Mouse (Mus musculus): ENCODE results near the gene Gpank1.
A peak's percentile ranks its signal among the peaks of the same experiment; 100 is the strongest.

Gene Gpank1

DNA sequence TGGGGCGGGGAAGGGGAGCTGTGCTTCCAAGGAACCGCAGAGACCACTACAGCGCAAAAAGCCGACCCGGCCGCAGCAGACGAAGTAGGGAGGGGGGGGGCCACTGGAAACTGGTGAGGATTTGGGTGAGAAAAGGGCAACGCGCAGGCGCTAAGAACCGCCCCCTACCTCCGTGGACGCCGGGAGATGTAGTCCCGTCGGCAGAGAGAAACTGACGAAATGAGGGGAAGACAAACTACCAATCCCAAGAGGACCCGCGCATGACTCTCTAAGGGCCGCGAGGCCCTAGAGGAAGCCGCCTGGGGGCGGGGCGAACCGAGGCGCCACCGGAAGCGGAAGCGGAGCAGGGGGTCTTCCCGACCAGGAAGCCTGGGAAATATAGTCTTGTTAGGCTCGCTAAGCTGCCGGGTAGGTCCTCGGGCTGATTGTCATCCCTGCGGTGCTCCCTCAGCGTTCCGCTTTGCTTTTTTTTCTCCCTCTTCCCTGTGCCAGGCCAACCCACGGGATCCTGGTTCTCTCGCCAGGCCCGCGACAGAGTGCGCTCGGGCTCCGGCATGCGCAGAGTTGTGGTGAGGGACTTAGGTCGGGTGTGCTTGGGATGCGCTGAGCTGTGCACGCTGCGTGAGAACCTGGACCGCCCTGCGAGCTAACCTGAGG, at the start of gene Gpank1:
Gene Gpank1, plus strand, starts transcription at position 313 of the 657 bp plus-strand sequence.
- DNase-seq (ENCODE audit: low spot score), result peak; percentile 100

DNA sequence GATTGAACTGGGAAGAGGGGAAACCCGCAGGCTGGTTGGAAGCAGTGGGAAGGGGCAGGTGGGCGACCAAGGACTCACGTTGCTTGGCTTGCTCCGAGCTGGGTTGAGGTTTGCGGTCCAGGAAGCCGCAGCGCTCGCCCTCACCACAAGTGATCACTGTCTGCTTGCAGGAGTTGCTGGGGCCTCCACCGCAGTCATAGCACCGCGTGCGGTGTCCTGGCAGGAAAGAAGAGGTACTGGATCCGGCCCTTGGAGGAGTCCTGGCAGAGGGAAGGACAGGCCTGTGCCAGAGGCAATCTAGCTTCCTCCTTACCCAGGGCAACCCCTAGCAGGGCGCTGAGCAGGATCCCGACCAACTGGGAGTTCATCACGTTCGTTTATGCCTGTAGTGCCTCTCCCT, 47.2 kb upstream of the Gpank1 start:
- no peak for DNase-seq (ENCODE audit: low spot score)

DNA sequence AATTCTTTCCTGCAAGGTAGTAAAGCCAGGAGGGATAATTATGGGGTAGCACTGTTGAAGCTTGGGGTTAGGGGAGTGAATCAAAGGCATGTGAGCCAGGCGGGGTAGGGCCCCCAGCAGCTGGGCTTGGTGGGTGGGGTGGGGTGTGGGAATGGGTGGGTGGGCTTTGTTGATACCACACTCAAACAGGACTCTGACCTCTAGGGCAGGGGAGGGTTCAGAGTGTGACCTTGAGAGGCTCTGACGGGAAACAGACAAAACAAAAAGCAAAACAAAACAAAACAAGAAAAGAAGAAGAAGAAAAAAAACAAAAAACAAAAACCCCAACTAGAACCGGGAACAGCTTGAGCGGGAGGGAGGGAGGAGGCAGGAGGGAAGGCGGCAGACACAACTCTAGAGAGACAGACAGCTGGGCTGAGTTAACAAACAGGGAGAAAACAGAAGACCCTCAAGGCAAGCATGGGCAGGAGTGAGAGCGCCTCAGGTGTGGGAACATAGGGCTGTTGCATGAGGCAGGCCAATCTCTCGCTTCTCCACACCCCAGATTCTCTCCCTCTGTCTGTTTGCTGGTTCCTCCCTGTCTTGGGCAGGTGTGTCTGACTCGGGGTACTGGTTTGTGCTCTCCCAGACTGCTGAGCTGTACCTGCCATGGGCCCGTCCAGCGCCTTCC, 44.6 kb upstream of the Gpank1 start, which contains the start of gene Ly6g6e:
Gene Ly6g6e, plus strand, starts transcription at position 396 of the 670 bp plus-strand sequence.
- no peak for DNase-seq (ENCODE audit: low spot score)

DNA sequence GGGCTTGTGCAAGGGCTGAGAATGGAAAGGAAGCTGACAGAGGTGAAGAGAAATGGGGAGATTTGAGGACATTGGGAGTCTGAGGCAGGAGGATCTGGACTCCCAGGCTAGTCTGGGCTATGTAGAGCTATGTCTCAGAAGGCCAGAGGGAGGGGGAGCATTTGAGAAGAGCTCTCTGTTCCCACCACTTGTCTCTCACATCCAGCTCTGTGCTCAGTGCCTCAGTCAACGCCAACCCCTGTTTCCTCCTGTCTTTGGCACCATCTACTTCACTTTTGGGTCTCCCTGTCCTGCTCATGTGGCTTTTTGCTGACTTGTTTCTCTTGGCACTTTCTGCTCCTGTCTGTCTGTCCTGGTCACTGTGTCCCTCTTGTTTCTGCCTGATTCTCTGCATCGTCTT, 44.0 kb upstream of the Gpank1 start:
- no peak for DNase-seq (ENCODE audit: low spot score)

DNA sequence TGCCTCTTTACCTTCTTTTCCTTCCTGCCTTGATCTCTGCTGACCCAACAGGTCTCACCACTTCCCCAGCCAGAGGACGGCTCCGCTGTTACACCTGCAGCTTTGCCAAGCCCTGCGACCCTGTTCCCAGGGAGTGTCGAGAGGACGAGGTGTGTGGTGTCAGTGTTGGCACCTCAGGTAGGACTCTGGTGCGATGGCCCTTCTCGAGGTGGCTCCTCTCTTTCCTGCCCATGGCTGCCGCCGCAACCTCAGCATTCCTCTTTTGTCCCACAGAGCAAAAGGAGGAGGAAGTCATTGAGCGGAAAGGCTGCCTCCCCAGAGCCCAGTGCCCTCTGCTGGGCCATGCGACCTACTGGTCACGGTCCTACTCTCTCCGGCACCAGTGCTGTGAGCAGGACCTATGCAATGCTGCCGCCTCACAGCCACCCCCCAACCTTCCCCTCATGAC, 43.4 kb upstream of the Gpank1 start, which contains the start of gene Ly6g6d:
Gene Ly6g6d, minus strand, starts transcription at position 280 of the 448 bp plus-strand sequence.
- DNase-seq (ENCODE audit: low spot score), result no peak

DNA sequence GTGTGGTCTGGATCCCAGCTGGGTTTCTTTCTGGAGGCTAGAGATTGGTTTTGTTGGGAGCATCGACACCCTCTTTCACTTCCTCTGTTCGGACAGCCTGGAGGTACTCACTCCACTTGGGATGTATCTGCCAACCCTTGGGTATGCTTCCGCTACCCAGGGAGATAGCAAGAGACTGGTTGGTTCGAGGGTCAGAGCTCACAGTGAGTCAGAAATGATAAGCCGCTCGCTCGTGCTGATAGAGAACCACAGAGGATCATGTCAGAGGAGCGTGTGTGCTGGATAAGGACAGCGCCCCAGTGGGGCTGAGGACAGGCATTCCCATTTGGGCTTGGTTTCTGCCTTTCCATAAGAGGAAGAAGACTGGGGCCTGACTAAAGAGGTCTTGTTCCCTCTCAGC, 41.5 kb upstream of the Gpank1 start:
- no peak for DNase-seq (ENCODE audit: low spot score)

DNA sequence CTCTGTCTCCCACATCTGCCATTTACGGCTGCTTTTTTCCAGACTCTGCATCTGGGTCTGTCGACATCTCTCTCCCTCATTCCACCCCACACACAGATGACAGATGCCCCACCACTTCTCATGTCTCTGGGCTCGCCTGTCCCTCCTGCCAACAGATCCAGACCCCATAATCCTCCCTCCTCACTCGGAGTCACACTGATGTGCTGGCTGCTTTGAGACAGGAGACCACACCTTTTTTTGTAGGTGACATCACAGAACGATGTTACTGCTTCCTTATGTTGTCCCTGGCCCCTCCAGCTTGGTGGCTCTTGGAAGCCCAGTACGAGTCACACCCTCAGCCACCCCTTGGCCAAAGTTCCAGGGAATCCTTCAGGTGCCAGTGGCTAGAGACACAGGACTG, 41.0 kb upstream of the Gpank1 start:
- no peak for DNase-seq (ENCODE audit: low spot score)

DNA sequence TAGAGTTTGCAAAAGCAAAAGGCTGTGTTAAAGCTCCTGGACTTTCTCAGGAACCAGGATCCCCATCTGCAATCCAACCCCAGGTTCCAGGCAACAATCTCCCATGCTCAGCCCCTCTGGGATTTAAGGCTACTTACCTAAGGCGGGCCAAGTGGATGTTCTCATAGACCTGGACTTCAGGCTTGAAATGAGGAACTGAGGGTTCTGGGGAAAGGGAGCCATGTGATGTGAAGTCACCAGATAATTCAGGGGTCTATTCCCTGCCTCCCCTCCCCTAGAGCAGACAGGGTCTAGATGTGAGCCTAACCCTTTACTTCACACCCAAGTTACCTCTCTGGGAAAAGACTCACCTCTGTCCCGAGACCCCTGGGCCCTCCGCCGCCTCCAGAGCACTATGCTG, 40.5 kb upstream of the Gpank1 start:
- no peak for DNase-seq (ENCODE audit: low spot score)

DNA sequence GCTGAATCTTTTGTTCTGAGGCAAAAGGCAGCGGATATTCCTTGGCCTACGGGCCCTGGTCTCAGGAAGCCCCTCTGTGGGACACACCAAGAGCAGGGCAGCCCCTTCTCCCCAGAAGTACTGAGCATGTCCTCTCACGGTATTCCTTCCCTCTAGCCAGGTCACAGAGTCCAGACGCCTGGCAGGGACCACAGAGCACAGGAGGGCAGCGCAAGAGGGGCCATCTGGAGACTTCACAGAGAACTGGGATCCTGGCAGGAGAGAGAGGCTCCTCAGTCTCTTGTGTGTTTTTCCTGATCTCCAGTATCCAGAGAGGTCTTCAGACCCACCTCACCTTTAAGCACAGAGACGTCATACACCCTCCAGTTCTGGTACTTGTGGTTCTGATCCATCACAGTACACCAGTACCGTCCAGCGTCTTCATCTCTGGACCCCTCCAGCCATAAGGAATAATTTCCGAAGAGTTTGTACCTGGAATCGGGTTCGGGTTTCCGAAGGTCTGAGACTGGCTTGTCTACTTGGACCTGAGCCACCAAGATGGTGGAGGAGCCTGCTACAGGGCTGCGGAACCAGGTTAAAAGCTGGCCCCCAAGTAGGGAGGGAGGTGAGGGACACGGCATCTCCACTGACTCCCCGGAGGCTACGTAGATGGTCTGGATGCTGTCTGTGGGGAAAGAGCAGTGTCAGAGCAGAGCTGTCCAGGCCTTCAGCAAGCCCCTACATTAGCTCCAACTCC, 38.2 kb upstream of the Gpank1 start:
- no peak for DNase-seq (ENCODE audit: low spot score)

DNA sequence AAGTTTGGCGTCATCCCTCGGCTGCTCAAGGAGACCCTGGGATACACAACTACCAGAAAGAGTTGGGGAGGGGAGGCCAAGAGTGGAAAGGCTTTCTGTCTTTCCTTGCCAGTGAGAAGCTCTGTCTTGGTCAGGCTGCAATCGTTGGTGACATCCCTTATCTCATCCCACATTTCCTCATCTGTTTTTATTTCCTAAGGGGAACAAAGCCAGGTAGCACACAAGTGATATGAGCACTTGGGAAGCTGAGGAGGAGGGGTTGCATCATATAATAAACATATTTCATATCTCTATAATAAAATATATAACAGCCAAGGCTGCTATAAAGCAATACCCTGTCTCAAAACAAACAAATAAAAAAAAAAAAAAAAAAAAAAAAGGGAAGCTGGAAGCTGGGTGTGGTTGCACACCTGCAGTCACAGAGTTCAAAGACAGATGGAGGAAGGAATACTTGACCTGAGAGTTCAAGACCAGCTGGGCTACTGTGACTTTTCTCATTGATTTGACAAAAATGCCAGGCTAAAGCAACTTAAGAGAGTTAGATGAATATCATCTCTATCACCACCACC, 37.2 kb upstream of the Gpank1 start:
- DNase-seq (ENCODE audit: low spot score), result no peak

DNA sequence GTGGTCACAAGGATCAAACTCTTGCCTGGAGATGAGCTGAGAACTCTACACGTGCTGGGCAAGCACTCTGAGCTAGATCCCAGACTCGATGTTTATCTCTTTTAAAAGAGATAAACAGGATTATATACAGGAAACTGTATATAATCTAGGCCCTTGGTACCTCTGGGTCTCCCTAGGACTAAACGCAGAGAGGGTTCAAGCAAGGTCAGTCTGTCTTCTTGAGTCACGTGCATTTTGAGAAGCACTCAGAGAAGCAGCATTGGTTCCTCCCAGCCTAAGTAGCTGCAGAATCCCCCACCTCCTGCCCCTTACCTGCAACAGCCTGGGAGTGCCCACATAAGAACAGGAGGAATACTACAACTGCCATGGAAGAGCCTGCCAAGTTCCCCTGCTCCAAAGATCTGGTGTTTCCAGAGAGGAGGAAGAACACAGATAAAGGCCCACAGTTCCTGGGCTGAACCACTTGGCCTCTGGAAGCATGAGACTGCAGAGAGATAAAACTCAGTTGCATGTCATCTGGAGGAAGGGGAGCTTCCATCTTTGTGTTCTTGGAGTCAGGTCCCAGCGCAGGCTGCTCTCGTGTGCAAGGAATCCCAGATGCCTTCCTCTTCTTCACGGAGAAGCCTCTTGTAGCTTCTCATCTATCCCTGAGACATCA, 35.9 kb upstream of the Gpank1 start, which contains the start of gene Ly6g6f:
Gene Ly6g6f, minus strand, starts transcription at position 403 of the 658 bp plus-strand sequence.
- DNase-seq (ENCODE audit: low spot score), result no peak

DNA sequence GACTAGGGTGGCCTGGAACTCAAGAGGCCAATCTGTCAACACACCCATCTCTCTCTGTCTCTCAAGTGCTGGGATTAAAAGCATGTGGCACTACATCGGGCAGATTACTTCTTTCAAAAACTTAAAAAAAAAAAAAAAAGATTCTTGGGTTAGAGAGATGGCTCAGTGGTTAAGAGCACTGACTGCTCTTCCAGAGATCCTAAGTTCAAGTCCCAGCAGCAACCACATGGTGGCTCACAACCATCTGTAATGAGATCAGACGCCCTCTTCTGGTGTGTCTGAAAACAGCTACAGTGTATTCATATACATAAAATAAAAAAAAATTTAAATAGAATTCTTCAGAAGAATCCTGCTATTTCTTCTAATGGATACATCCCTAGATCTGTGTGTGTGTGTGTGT, 33.1 kb upstream of the Gpank1 start:
- peak; percentile 35 for DNase-seq (ENCODE audit: low spot score)

DNA sequence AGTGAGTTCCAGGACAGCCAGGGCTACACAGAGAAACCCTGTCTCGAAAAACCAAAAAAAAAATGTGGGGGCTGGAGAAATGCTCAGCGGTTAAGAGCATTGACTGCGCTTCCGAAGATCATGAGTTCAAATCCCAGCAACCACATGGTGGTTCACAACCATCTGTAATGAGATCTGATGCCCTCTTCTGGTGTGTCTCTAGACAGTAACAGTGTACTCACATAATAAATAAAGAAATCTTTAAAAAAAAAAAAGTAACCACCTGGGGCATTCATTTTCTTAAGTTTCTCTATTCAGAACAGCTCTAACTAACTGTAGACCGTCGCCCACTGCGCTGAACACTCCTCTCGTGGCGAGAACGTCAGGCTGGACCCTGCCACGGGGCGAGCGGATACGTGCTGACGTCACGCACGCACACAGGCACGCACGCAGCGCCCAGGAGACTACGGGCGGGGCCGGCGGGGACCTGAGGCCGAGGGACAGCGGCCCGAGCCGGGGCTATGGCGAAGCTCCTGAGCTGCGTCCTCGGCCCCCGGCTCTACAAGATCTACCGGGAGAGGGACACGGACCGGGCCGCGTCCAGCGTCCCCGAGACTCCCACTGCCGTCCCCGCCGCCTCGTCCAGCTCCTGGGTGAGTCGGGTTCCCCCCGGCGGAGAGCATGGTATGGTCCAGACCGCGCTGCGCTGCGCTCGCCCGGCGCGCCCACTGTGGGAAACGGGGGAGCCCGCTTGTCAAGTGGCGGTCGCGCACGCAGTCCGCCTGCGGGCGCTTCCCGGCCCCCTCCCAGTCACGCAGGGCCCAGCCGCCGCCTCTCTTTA, 32.2 kb upstream of the Gpank1 start, which contains the start of gene Abhd16a:
Gene Abhd16a, plus strand, starts transcription at position 439 of the 820 bp plus-strand sequence.
- DNase-seq (ENCODE audit: low spot score), result peak; percentile 93

DNA sequence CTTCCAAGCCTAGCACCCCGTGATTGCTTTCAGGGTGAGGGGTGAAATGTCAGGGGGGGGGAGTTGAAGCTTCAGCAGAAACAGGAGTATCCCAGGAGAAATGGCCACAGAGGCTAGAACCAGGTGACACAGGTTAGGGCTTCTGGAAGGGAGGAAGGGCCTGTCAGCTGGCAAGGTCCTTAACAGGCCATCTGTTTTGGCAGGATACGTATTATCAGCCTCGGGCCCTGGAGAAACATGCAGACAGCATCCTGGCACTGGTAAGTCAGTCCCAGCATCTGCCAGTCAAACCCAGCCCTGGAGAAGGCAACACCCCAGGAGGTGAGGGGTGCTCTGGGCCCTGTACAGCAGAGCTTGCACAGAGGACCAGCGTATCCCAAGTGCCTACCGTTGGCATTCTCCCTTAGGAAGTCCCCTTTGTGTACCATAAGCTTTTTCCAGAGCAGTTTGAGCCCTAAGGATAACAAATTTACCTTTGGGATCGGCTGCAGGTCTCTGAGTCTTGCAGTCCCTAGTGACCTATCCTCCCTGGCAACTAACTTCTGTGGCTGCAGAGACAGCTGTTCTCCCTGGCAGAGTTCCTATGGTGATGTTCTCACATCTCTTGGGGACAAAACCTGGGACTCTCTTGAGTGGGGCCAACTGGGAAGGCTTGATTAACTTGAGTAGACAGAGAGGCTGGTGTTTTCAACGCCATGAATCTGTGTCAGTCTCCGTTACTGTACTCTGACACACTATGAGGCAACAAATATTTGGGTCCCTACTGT, 30.9 kb upstream of the Gpank1 start:
- peak; percentile 80 for DNase-seq (ENCODE audit: low spot score)

DNA sequence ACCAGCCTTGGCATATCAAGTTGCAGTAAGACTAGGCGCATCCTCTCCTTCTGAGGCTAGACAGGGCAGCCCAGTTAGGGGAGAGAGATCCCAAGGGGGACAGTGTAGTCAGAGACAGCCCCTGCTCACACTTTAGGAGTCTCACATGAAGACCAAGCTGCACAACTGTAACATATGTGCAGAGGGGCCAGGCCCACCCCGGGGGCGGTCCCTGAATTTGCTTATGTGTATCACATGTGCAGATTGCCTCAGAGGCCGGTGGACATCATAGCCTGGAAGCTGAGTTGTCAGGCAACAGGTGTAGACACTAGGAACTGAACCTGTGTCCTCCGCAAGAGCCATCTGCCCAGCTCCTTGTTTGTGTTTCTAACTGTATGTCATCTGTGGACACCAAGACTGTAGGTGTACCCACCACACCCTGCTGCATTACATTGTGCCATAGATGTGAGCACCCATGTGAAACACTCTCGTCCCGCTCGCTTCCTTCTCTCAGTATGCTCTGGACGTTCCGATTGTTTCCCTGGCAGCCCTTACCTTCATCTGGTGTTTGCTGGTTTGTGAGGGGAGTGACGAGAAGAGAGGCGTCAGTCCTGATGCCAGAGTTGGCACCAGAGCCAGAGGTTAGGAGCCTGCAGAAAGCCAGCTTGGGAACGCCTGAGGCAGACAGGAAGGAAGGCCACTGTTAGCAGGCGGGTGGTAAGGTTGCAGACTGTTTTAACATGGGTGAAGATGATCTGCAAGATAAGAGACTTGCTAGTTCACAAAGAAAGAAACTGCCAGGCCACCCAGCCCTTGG, 28.7 kb upstream of the Gpank1 start:
- DNase-seq (ENCODE audit: low spot score), result no peak

DNA sequence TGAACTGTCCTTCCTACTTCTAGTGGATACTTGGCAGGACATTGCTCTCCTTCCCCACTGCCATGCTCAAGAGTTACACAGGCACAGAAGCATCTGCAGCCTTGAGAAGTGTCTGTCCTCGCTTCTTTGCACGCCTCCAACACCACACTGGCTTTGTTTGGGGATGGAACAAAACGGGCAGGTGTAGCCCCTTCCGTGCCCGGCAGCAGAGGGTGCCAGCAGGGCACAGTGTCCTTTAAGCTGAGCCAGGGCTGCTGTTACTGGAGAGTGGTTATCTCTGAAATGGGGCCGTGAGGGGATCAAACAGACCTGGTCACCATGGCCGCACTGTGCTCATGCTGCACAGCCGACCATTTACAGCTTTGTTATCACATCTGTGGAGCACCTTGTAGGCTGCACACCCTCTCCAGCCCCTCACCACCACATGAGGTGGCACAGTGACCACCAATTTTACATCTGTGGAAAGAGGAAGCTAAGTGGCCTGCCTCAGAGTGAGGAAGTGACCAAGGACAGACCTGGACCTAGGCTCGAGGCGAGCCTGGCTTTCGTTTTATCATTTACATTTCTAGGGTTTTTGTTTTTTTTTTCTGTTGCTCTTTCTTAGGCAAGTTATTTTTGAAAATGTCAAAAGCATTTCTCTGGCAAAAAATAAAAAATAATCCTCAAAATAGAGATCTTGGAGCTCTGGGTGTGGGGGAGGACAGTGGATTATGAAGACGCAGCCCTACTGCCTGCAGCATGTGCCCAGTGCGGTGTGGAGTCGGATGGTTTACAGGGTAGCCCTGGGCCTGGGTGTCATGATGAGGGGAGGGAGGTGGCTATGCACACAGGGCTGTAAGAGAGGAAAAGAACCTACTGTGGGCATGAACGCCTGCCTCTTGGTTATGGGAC, 26.5 kb upstream of the Gpank1 start:
- no peak for DNase-seq (ENCODE audit: low spot score)

DNA sequence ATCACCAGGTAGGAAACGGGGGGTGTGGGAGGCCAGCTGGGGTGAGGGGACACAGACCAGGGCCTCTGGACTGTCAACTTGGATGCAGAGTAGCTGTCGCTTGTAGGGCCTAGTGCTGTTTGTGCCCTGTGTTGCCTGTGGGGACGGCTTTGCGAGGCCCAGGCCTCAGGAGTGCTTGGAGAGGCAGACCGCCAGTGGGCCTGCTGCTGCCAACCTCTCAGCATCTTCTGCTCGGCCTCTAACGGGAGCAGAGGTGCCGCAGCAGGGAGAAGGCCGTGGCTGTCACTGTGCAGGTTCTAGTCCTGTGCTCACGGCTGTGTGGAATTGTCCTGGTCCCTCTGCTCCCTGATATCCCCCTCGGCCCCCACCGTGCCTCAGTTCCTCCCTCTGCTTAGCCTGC, 24.7 kb upstream of the Gpank1 start:
- no peak for DNase-seq (ENCODE audit: low spot score)

DNA sequence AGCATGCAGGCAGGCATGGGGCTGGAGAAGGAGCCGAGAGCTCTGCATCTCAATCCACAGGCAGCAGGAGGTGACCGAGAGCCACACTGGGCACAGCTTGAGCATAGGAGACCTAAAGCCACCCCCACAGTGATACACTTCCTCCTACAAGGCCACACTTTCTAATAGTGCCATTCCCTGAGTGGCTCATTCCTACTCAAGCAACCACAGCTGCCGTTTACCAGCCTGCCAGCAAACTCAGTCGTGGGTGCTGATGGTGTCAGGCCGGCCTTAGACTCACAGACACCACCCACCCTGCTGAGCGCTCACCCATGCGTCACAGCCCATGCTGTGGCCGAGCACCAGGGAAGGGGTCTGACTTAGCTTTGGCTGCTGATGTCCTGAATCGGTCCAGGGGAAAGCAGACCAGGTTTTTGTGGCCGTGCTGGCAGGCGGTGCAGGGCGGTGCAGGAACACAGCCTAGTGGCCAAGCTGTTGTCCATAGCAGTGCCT, 24.0 kb upstream of the Gpank1 start:
- no peak for DNase-seq (ENCODE audit: low spot score)

Data from adipocyte (in vitro differentiated cells).